20 mouse cellular contexts compared by ENCODE assay signal in genomic region chr7:121571292-121571691, GRCm38 (mm10).
DNase-seq lines count a peak whose midpoint lies in the region; ATAC-seq lines count a peak whose summit lies in the region.
"Had no signal": no experiment of that assay in that cellular context is flagged by ENCODE, and none has a peak within 500 bp of the region (broad histone marks: within the 10 kb centered on the region; RNA-seq: fewer than 3 reads in every experiment).

No protein-coding gene starts in this region.

- no peak overlapping the region for H3K9ac ChIP-seq in forebrain, embryonic 16.5 days (replicated peaks; ENCODE audit: low read depth, low read length)
- H3K9ac ChIP-seq in forebrain, embryonic 13.5 days, result no peak overlapping the region
- H3K9ac ChIP-seq in hindbrain, embryonic 13.5 days, result no peak overlapping the region
- H3K9ac ChIP-seq: heart, embryonic 15.5 days; liver, embryonic 14.5 days; lung, embryonic 14.5 days; neural tube, embryonic 15.5 days had no signal

- no peak overlapping the region for H3K4me3 ChIP-seq in forebrain, embryonic 16.5 days (replicated peaks; ENCODE audit: low read length)
- H3K4me3 ChIP-seq in forebrain, embryonic 13.5 days, result no peak overlapping the region
- H3K4me3 ChIP-seq in hindbrain, embryonic 13.5 days, result no peak overlapping the region
- H3K4me3 ChIP-seq: heart, embryonic 15.5 days; myocyte; neural tube, embryonic 15.5 days had no signal

- H3K4me1 ChIP-seq in forebrain, embryonic 16.5 days (replicated peaks; ENCODE audit: control insufficient read depth, insufficient read depth, low read length), result peaks cover 9% of the 10 kb centered on the region
- H3K4me1 ChIP-seq in forebrain, embryonic 13.5 days, result peaks cover 9% of the 10 kb centered on the region
- peaks cover 10% of the 10 kb centered on the region; the same call in 1 of the 2 replicates for H3K4me1 ChIP-seq in hindbrain, embryonic 13.5 days (replicated peaks)
- H3K4me1 ChIP-seq: heart, embryonic 15.5 days; neural tube, embryonic 15.5 days had no signal

- H3K4me2 ChIP-seq in forebrain, embryonic 16.5 days (ENCODE audit: low read length), result no peak overlapping the region
- no peak overlapping the region for H3K4me2 ChIP-seq in forebrain, embryonic 13.5 days
- no peak overlapping the region for H3K4me2 ChIP-seq in hindbrain, embryonic 13.5 days
- H3K4me2 ChIP-seq: heart, embryonic 15.5 days; lung, embryonic 14.5 days; neural tube, embryonic 15.5 days had no signal

- peak; percentile 58; the same call in 1 of the 2 replicates for ATAC-seq in forebrain, embryonic 16.5 days
- ATAC-seq in forebrain, embryonic 13.5 days, result no peak
- ATAC-seq in hindbrain, embryonic 13.5 days (ENCODE audit: low FRiP score), result no peak
- ATAC-seq: inflammation-experienced regulatory T-cells, adult 6 months had no signal

- DNase-seq in left cerebral cortex, postnatal 4 days, result peak; percentile 11
- DNase-seq in left cerebral cortex, adult 8-10 months (ENCODE audit: low spot score in 2 of 2), result no peak
- peak; percentile 67 for DNase-seq in retina, postnatal 1 day
- DNase-seq in thymus, adult 18-20 months, result no peak
- DNase-seq: adrenal gland, postnatal 36 days; cerebellum, adult 11 months; heart, postnatal 36 days; kidney, adult 18-20 months; layer of hippocampus, adult 9-11 months; lung, embryonic 14.5 days; midbrain, embryonic 14.5 days; spleen, adult 18-20 months had no signal

- H3K36me3 ChIP-seq in forebrain, embryonic 16.5 days (ENCODE audit: control insufficient read depth, insufficient read depth), result no peaks in the 10 kb centered on the region
- no peaks in the 10 kb centered on the region for H3K36me3 ChIP-seq in forebrain, embryonic 13.5 days (ENCODE audit: poor library complexity, severe bottlenecking)
- H3K36me3 ChIP-seq in hindbrain, embryonic 13.5 days, result no peaks in the 10 kb centered on the region
- H3K36me3 ChIP-seq: heart, embryonic 15.5 days; neural tube, embryonic 15.5 days had no signal

- no peaks in the 10 kb centered on the region for H3K27me3 ChIP-seq in forebrain, embryonic 16.5 days (replicated peaks; ENCODE audit: control insufficient read depth, insufficient read depth, low read length)
- no peaks in the 10 kb centered on the region for H3K27me3 ChIP-seq in forebrain, embryonic 13.5 days
- H3K27me3 ChIP-seq in hindbrain, embryonic 13.5 days, result no peaks in the 10 kb centered on the region
- H3K27me3 ChIP-seq: heart, embryonic 15.5 days; neural tube, embryonic 15.5 days had no signal

- WGBS in forebrain, embryonic 16.5 days, result 58% methylated on average over 4 of the region's 4 CpGs
- WGBS in forebrain, embryonic 13.5 days, result 55% methylated on average over 4 of the region's 4 CpGs
- 61% methylated on average over 4 of the region's 4 CpGs for whole genome bisulfite sequencing in hindbrain, embryonic 13.5 days

- H3K27ac ChIP-seq in forebrain, embryonic 16.5 days (ENCODE audit: low read length), result peak overlapping the region; percentile 20; the same call in 1 of the 2 replicates
- H3K27ac ChIP-seq in forebrain, embryonic 13.5 days, result no peak overlapping the region
- H3K27ac ChIP-seq in hindbrain, embryonic 13.5 days, result peak overlapping the region; percentile 52; the same call in 1 of the 2 replicates
- H3K27ac ChIP-seq: heart, embryonic 15.5 days; liver, embryonic 14.5 days; neural tube, embryonic 15.5 days had no signal

- intact Hi-C loops in left cerebral cortex, postnatal 4 days (cut with DNase I), result no loop called here

- H3K9me3 ChIP-seq in forebrain, embryonic 16.5 days (ENCODE audit: control insufficient read depth, low read length), result no peaks in the 10 kb centered on the region
- no peaks in the 10 kb centered on the region for H3K9me3 ChIP-seq in forebrain, embryonic 13.5 days (replicated peaks)
- no peaks in the 10 kb centered on the region for H3K9me3 ChIP-seq in hindbrain, embryonic 13.5 days
- H3K9me3 ChIP-seq: heart, embryonic 15.5 days; neural tube, embryonic 15.5 days had no signal

Comparison
In these comparisons a context has a peak if more than half of its experiments do, and no peak if none do; other contexts are left out.
1. DNase-seq: peak in left cerebral cortex, postnatal 4 days (single experiment) and retina, postnatal 1 day (single experiment); none in left cerebral cortex, adult 8-10 months (0 of 2) and thymus, adult 18-20 months (0 of 2).